Mouse (Mus musculus): ENCODE measurements around the gene Ccdc71l. TPM values are rescaled to one million over a fixed set of nuclear protein-coding genes. Genes with fewer than 3 reads are reported as not detected.

Ccdc71l gene
- total and polyA plus RNA-seq, 2 experiments from 2014 or later: 1.9 to 8.8 TPM

DNA sequence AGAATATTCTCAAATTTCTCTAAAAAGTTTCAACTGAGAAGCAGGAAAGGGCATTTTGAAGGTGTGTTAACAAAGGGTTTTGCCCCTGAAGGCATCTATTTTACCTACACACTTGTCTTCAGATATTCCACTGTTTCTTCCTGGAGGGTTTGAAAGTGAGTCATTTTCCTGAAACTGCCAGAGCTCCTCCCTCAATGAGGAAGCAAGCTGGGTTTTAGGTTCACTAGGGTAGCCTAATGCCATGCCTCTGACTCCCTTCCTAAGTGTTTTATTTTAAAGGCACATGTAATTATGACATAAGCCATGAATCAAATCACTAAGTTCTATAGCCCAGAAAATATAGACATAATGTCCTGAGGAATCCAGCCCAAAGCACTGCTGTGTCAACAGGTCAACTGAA, 49.3 kb downstream of the Ccdc71l start:
- Histone ChIP-seq H3K27me3 (ENCODE audit: control insufficient read depth, insufficient read depth, low read length) (no peaks in the 10 kb centered on the region), H3K4me2 (ENCODE audit: low read depth, low read length) (no peak overlapping the region), H3K9ac (replicated peaks; ENCODE audit: low read depth, low read length) (no peak overlapping the region), H3K27ac (ENCODE audit: low read depth) (no peak overlapping the region), H3K4me1 (ENCODE audit: control insufficient read depth, insufficient read depth) (no peaks in the 10 kb centered on the region), H3K9me3 (replicated peaks; ENCODE audit: control insufficient read depth, low read length) (no peaks in the 10 kb centered on the region), H3K36me3 (replicated peaks; ENCODE audit: control insufficient read depth, insufficient read depth, low read length) (no peaks in the 10 kb centered on the region), H3K4me3 (ENCODE audit: low read depth, low read length) (no peak overlapping the region)
- TF ChIP-seq EP300 (IDR thresholded peaks at IDR 0.05; ENCODE audit: low read depth) (no peak), CTCF (IDR thresholded peaks at IDR 0.05; ENCODE audit: low read depth) (no peak)
- ATAC-seq (ENCODE audit: insufficient read depth, low read depth) (no peak), DNase-seq (ENCODE audit: low spot score) (no peak)

DNA sequence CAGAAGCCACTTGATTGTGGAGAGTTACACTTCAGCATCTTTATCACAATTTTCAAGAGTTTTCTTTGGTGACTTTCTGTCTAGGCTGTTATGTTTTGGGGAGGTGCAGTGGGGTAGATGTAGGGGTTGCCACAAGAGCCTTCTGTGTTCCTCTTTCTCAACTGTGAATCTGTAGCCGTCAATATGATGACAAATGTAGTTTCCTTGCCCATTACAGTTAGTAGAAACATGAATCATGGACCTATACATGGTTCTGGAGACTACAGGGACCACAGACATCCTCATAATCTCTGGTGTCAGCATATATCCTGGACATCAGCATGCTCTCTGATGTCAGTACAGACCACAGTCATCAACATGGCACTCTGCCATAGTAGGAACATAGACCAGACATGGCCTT, 52.5 kb downstream of the Ccdc71l start:
- H3K4me3 ChIP-seq (ENCODE audit: low read depth, low read length): no peak overlapping the region
- no peaks in the 10 kb centered on the region for H3K27me3 ChIP-seq (ENCODE audit: control insufficient read depth, insufficient read depth, low read length)
- H3K36me3 ChIP-seq (replicated peaks; ENCODE audit: control insufficient read depth, insufficient read depth, low read length): no peaks in the 10 kb centered on the region
- ATAC-seq (ENCODE audit: insufficient read depth, low read depth) (no peak), DNase-seq (ENCODE audit: low spot score) (no peak)
- no peaks in the 10 kb centered on the region for H3K9me3 ChIP-seq (replicated peaks; ENCODE audit: control insufficient read depth, low read length)
- H3K4me1 ChIP-seq (ENCODE audit: control insufficient read depth, insufficient read depth): no peaks in the 10 kb centered on the region
- no peak for TF ChIP-seq EP300 (IDR thresholded peaks at IDR 0.05; ENCODE audit: low read depth)
- no peak for TF ChIP-seq CTCF (IDR thresholded peaks at IDR 0.05; ENCODE audit: low read depth)
- no peak overlapping the region for H3K4me2 ChIP-seq (ENCODE audit: low read depth, low read length)
- H3K9ac ChIP-seq (replicated peaks; ENCODE audit: low read depth, low read length): no peak overlapping the region
- no peak overlapping the region for H3K27ac ChIP-seq (ENCODE audit: low read depth)
- WGBS: 52% methylated on average over 1 of the region's 1 CpGs

Other genes starting within 250 kb of the Ccdc71l start
- gene Pik3cg, start 170.0 kb upstream of the Ccdc71l start, total RNA-seq (2014; rRNA removed; ENCODE audit: low replicate concordance): 0.61 and 2.1 TPM in 2 replicates
- gene Pik3cg, start 170.0 kb upstream of the Ccdc71l start, polyA plus RNA-seq (2015; fragmentation: Nextera tagmentation; extraction: Ambion mirVana): 0.57 and 0.66 TPM in 2 replicates

Measured in heart, postnatal 0 days (tissue).